Mouse (Mus musculus) kidney, postnatal 36 days (tissue): Measurements from ENCODE around the gene Dlst.

Experiments used
- DNase-seq, 2 experiments: peaks; one replicate each; pipeline ENCODE4 v3.0.0; 2021 to 2022; ENCODE audit warnings: mixed read lengths in 2 of 2

The Dlst gene

DNA sequence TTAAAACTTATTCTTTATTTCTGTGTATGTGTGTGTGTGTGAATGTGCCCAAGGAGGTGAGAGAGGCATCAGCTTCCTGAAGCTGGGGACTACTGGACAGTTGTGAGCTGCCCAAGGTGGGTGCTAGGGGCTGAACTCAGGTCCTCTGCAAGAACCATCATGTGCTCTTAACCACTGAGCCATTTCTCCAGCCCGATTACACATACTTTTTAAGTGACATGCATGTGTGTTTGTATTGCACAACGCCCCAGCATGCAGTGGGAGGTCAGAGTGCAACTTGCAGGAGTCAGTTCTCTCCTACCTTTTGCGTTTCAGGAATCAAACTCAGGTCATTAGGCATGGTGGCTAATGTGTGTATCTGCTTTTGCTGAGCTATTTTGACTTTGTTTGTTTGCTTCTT is 42.4 kb downstream of the Dlst start:
- no peak for DNase-seq

DNA sequence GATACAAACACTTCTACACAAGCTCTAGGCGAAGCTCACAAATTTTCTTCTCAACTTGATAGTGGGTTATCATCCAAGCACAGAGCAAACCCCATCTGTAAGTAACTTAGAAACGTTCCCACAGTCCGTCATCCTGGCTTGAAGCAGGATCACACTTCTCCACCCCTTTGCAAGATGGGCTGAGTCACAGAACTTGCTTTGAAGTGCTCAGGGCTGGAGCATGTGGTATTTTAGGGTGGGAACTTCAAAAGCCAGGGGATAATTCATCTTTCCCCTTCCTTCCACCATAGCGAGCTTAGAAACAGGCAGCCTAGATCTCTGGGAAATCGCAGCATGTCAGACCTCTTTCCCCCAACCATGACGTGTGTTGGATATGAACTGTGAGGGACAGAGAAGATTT is 45.7 kb downstream of the Dlst start:
- DNase-seq: no peak

GRCm38 (mm10) chr12:85157797-85158460 is 47.3 kb downstream of the Dlst start:
- no peak for DNase-seq

DNA sequence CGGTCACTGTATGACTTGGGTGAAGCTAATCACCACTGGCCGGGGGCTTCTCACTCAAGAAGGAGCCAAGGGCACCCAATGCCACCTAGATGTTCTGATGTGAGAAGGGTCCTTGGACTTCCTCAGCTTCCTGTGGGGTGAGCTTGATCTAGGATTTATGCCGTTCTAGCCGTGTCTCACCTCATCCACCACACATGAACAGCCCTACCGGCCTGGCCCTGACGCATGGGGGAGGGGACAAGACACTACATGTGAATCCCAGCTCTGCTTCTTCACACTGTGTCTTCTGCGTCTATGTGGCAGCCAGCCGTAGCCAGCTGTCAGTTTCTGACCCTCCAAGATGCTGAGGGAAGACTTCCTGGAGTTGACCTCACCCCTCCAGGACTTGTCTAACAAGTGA is 48.2 kb downstream of the Dlst start:
- DNase-seq: no peak

- no peak for DNase-seq
Measured at GRCm38 (mm10) chr12:85159592-85159991, 49.0 kb downstream of the Dlst start.

DNA sequence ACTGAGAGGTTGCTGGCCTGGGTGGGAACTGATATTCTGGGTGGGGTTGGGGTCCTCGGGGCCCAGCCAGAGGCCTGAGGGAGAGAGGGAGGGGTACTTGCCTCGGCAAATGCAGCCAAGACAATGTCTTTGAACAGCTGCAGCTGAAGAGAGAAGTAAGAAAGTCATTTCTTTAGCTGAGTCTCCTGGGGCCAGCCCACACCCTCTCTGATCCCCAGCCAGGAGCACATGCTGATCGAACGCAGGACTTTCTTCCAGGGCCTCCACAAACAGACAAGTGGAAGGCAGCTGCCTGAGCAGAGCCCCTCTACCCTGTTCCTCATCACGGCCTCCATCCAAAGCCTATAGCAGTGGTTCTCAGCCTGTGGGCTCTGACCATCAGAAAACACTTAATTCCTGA is 54.4 kb downstream of the Dlst start:
- DNase-seq: no peak

- DNase-seq: peak; percentile 47 to 58
Measured at GRCm38 (mm10) chr12:85166631-85167030, 56.0 kb downstream of the Dlst start.

DNA sequence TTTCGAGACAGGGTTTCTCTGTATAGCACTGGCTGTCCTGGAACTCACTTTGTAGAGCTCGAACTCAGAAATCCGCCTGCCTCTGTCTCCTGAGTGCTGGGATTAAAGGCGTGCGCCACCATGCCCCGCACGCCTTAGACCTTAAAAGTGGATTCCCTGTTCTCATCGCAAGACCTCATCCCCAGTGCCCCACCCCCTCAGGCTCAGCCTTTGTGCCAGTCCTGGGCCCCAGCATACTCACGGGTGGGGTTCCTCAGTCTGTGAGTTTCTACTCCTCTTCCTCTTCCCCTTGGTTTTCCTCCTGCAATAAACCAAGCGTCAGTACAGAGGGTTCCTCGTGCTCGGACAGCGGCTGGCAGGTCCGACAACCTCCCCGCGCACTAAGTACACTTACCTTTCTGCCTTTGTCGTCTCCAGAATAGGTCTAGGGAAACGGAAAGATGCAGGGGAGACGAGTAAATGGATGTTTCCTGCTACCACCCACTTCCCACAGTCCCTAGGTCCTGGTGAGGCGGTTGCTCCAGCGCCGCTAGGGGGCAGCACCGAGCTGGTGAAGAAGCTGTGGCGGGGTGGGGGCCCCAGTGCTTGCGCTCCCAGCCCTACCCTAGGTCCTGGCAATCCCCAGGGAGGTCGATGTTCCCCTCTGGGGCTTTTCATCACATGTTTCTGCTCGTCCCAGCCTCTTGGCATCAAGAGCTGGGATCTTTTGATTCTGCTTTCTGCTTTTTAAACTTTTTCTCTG is 58.7 kb downstream of the Dlst start:
- DNase-seq: peak; percentile 71 to 95

- no peak for DNase-seq
Measured at GRCm38 (mm10) chr12:85169877-85170276, 59.2 kb downstream of the Dlst start.

DNA sequence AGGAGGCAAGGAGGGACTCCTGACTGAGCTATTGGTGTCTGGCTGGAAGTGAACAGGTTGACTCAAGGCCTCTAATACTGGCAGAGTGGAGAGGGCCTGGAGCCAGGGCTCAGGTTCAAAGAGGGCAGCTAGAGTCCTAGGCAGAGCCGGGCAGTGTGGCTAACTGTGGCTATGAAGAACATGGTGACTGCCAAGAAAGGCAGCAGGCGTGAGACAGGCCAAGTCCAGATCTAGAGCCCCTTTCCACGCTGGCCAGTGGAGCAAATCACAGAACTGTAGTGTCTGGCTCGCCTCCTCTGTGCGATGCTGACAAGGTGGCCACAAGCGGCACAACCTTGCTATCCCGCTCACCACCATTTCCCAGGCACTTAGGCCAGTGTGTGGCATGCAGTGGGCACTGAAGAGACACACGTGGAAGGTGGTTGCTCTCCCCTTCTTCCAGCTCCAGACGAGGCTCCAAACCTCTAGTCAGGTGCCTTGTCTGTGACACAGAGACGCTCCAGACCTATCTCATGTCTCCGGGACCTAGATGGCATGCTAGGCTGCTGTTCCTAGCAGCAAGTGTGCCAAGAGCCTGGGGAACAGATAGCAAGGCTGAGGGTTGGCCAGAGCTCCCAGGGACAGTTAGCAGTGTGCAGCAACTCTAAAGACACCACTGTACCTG is 59.8 kb downstream of the Dlst start:
- peak; percentile 69 to 70 for DNase-seq

- DNase-seq: no peak
Measured at GRCm38 (mm10) chr12:85170948-85171307, 60.3 kb downstream of the Dlst start.

- DNase-seq: no peak
Measured at GRCm38 (mm10) chr12:85174016-85174415, 63.4 kb downstream of the Dlst start.

GRCm38 (mm10) chr12:85175087-85175675 is 64.5 kb downstream of the Dlst start:
- no peak for DNase-seq

GRCm38 (mm10) chr12:85175926-85176845 is 65.6 kb downstream of the Dlst start:
- DNase-seq: peak in 1 of 2 experiments; percentile 37

- DNase-seq: peak in 1 of 2 experiments; percentile 63
Measured at GRCm38 (mm10) chr12:85176846-85177523, 66.4 kb downstream of the Dlst start.

DNA sequence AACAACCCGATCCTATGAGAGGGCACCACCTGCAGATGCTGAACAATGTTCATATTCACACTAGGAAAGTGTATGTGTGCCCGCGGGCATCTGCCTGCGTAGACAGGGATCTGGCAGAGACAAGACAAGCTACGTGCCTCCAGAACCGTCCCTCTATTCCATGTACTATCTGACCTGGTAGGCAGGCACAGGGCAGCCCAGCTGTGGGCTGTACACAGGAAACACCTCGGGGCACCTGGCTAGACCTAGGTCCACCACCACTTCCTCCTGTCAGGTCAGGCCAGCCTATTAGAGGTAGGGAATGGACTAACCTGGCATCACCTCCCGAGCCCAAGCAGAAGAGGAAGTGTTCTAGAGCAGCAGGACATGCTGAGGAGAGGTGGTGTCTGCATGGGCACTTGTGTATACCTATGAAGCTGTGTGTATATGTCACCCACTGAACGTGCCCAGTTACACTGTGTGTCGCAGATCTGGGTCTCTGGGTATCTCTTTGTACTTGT is 67.2 kb downstream of the Dlst start, which contains the start of gene Pgf:
TSS of gene Pgf (minus strand) at position 51 of the 500 bp plus-strand sequence.
- no peak for DNase-seq

DNA sequence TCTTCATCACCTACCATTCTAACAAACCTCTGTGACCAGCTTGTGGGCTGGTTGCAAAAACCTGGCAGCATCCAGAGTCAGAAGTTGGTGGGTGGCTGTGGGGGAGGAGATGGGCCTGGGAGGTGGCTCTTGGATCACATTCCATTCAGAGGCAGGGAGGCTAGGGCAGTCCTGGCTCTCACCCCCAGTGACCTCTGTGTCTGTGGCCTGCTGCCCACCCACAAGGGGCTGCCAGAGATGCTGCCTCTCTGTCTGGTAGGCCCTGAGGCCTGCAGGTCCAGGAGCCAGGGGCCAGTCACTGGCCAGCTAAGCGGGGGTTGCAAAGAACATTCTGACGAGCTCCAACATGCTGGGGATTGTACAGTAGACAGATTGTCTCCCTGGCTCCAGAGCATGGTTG is 67.7 kb downstream of the Dlst start:
- no peak for DNase-seq

DNA sequence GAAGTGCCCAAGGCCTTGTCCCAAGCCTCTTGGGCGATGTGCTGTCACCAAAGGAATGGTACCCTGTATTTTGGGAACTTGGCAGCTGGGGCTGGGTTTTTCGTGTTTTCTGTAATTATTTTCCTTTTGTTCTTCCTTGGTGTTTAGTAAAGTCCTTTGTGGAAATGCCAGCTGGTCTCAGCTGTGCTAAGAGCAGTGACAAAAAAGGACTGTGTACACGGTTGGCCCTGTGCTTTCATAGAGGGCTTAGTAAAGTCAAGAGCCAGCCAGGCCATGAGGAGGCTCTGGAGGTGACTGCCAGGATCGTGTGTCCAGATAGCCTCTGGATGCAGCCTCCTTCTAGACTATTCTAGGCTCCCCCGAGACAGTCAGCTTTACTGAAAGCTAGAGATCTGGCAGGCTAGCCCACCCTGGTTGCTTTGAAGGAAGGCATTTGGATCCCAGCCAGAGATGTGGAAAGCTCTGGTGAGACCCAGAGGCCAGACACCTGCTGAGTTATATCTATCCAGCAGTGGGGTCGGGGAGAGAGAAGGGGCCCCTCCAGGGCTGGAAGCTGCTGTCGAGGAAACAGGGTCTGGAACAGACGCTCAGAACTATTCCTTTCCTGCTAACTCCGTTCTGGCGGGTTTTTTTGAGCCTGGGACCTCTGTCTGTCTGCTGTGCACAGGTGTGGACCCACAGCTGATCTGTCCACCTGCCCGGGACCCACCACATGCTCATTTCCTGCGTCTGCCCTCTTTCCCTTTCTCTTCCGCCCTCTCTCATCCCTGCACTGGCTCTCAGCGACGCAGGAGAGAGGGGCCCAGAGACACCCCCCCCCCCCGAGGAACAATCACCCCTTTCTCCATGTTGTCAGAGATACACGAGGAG is 71.1 kb downstream of the Dlst start:
- no peak for DNase-seq

GRCm38 (mm10) chr12:85182345-85182643 is 71.7 kb downstream of the Dlst start:
- no peak for DNase-seq

DNA sequence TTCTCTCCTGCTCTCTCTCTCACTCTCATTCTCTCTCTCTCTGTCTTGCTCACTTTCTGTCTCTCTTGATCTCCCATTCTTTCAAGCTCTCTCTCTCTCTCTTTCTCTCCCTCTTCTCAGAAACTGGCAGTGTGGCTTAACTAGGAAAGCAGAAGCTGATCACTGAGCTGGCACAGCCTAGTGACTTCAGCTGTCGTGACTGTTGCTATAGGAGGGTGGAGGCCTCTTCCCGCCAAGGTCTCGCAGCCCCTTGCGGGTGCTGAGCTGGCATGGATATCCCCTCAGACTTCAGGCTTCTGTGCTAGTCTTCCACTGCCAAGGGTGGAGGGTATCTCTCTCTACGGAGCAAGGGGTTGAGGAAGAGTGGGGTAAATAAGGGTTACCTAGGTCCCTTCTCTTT is 72.3 kb downstream of the Dlst start:
- DNase-seq: no peak

GRCm38 (mm10) chr12:85184118-85184517 is 73.5 kb downstream of the Dlst start:
- peak in 1 of 2 experiments; percentile 7 for DNase-seq
